Mouse (Mus musculus): Measurements from ENCODE around the gene Chid1. TPM values are rescaled to one million over a fixed set of nuclear protein-coding genes. Genes with fewer than 3 reads are reported as not detected.

The Chid1 gene
- polyA plus RNA-seq, 1 experiment from 2014 or later = 30.0 TPM

GRCm38 (mm10) chr7:141483114-141483653, 56.5 kb downstream of the Chid1 start:
- TF ChIP-seq CTCF (IDR thresholded peaks at IDR 0.05; ENCODE audit: low read depth) = no peak
- ATAC-seq (replicated peaks; ENCODE audit: low FRiP score, low read depth) = no peak
- Histone ChIP-seq H3K36me3 (ENCODE audit: insufficient read depth, low read length) (0 out of 2 replicates have a peak, but pooled peaks cover 8% of the 10 kb centered on the region), H3K27me3 (ENCODE audit: insufficient read depth, low read length) (no peaks in the 10 kb centered on the region), H3K9ac (ENCODE audit: low read depth, low read length) (no peak overlapping the region), H3K27ac (no peak overlapping the region), H3K4me3 (replicated peaks; ENCODE audit: low read depth, low read length) (no peak overlapping the region), H3K9me3 (replicated peaks; ENCODE audit: low read length) (no peaks in the 10 kb centered on the region), H3K4me1 (replicated peaks; ENCODE audit: insufficient read depth, low read length) (peaks cover 20% of the 10 kb centered on the region), H3K4me2 (ENCODE audit: low read length) (no peak overlapping the region)
- 79% methylated on average over 6 of the region's 6 CpGs for WGBS
- DNase-seq (ENCODE audit: low spot score) = no peak

- H3K4me2 ChIP-seq (ENCODE audit: low read length) = peak overlapping the region; percentile 99
- 13% methylated on average over 11 of the region's 11 CpGs for WGBS
- no peak for ATAC-seq (replicated peaks; ENCODE audit: low FRiP score, low read depth)
These were observed 57.1 kb downstream of the Chid1 start for GRCm38 (mm10) chr7:141482531-141483024.

GRCm38 (mm10) chr7:141481498-141482401, 57.9 kb downstream of the Chid1 start:
- no peak overlapping the region for H3K27ac ChIP-seq
- peak; percentile 90 for DNase-seq (ENCODE audit: low spot score)
- H3K4me1 ChIP-seq (replicated peaks; ENCODE audit: insufficient read depth, low read length) = peaks cover 32% of the 10 kb centered on the region
- no peak; the same call in 1 of the 2 replicates for ATAC-seq (replicated peaks; ENCODE audit: low FRiP score, low read depth)
- H3K27me3 ChIP-seq (ENCODE audit: insufficient read depth, low read length) = no peaks in the 10 kb centered on the region
- peak overlapping the region; percentile 50 for H3K4me3 ChIP-seq (replicated peaks; ENCODE audit: low read depth, low read length)
- 0 out of 2 replicates have a peak, but pooled peaks cover 6% of the 10 kb centered on the region for H3K36me3 ChIP-seq (ENCODE audit: insufficient read depth, low read length)
- peak overlapping the region; percentile 50; the same call in 1 of the 2 replicates for H3K9ac ChIP-seq (ENCODE audit: low read depth, low read length)
- 1% methylated on average over 77 of the region's 81 CpGs for WGBS
- H3K9me3 ChIP-seq (replicated peaks; ENCODE audit: low read length) = no peaks in the 10 kb centered on the region
- peak overlapping the region; percentile 99 for H3K4me2 ChIP-seq (ENCODE audit: low read length)
- peak; percentile 68 for TF ChIP-seq CTCF (IDR thresholded peaks at IDR 0.05; ENCODE audit: low read depth)

More at GRCm38 (mm10) chr7:141482531-141483024, 57.1 kb downstream of the Chid1 start:
- no peak for TF ChIP-seq CTCF (IDR thresholded peaks at IDR 0.05; ENCODE audit: low read depth)
- Histone ChIP-seq H3K27ac (no peak overlapping the region), H3K9ac (ENCODE audit: low read depth, low read length) (peak overlapping the region; percentile 50; the same call in 1 of the 2 replicates), H3K36me3 (ENCODE audit: insufficient read depth, low read length) (0 out of 2 replicates have a peak, but pooled peaks cover 8% of the 10 kb centered on the region), H3K9me3 (replicated peaks; ENCODE audit: low read length) (no peaks in the 10 kb centered on the region), H3K4me1 (replicated peaks; ENCODE audit: insufficient read depth, low read length) (peaks cover 24% of the 10 kb centered on the region), H3K27me3 (ENCODE audit: insufficient read depth, low read length) (no peaks in the 10 kb centered on the region), H3K4me3 (replicated peaks; ENCODE audit: low read depth, low read length) (peak overlapping the region; percentile 50)
- no peak for DNase-seq (ENCODE audit: low spot score)

GRCm38 (mm10) chr7:141480842-141481497, 58.7 kb downstream of the Chid1 start:
- Histone ChIP-seq H3K9ac (ENCODE audit: low read depth, low read length) (no peak overlapping the region), H3K4me1 (replicated peaks; ENCODE audit: insufficient read depth, low read length) (peaks cover 33% of the 10 kb centered on the region), H3K9me3 (replicated peaks; ENCODE audit: low read length) (no peaks in the 10 kb centered on the region), H3K27ac (no peak overlapping the region), H3K27me3 (ENCODE audit: insufficient read depth, low read length) (no peaks in the 10 kb centered on the region), H3K4me2 (ENCODE audit: low read length) (peak overlapping the region; percentile 99), H3K36me3 (ENCODE audit: insufficient read depth, low read length) (no peaks in the 10 kb centered on the region), H3K4me3 (replicated peaks; ENCODE audit: low read depth, low read length) (peak overlapping the region; percentile 50)
- ATAC-seq (replicated peaks; ENCODE audit: low FRiP score, low read depth) = no peak; the same call in 1 of the 2 replicates
- 8% methylated on average over 10 of the region's 10 CpGs for WGBS
- peak; percentile 92 for DNase-seq (ENCODE audit: low spot score)
- peak; percentile 95 for TF ChIP-seq CTCF (IDR thresholded peaks at IDR 0.05; ENCODE audit: low read depth)

GRCm38 (mm10) chr7:141478270-141478748, 61.3 kb downstream of the Chid1 start:
- Histone ChIP-seq H3K27me3 (ENCODE audit: insufficient read depth, low read length) (no peaks in the 10 kb centered on the region), H3K4me2 (ENCODE audit: low read length) (peak overlapping the region; percentile 97), H3K4me1 (replicated peaks; ENCODE audit: insufficient read depth, low read length) (peaks cover 39% of the 10 kb centered on the region), H3K36me3 (ENCODE audit: insufficient read depth, low read length) (no peaks in the 10 kb centered on the region), H3K27ac (peak overlapping the region; percentile 96), H3K4me3 (replicated peaks; ENCODE audit: low read depth, low read length) (no peak overlapping the region), H3K9ac (ENCODE audit: low read depth, low read length) (peak overlapping the region; percentile 9; the same call in 1 of the 2 replicates), H3K9me3 (replicated peaks; ENCODE audit: low read length) (no peaks in the 10 kb centered on the region)
- TF ChIP-seq CTCF (IDR thresholded peaks at IDR 0.05; ENCODE audit: low read depth) = no peak
- ATAC-seq (replicated peaks; ENCODE audit: low FRiP score, low read depth) (no peak), DNase-seq (ENCODE audit: low spot score) (no peak)
- WGBS = 69% methylated on average over 5 of the region's 5 CpGs
